Mouse (Mus musculus) NIH3T3 (cell line): Measurements from ENCODE around the gene Mif4gd.

Experiments used
- DNase-seq: peaks from one replicate; pipeline ENCODE4 v3.0.0-alpha.2; 2012; ENCODE audit warnings: low read depth

Mif4gd gene

GRCm38 (mm10) chr11:115579080-115579479, 33.7 kb downstream of the Mif4gd start:
- DNase-seq, result no peak

- no peak for DNase-seq
Measured at GRCm38 (mm10) chr11:115564961-115565360, 47.8 kb downstream of the Mif4gd start.

- DNase-seq, result peak; percentile 98
Measured at GRCm38 (mm10) chr11:115564064-115564809, 48.5 kb downstream of the Mif4gd start, which contains the start of gene Nup85. TSS of gene Nup85 (plus strand) at chr11:115564434.

GRCm38 (mm10) chr11:115563406-115563805, 49.4 kb downstream of the Mif4gd start:
- peak; percentile 27 for DNase-seq
